Mouse (Mus musculus) heart, embryonic 13.5 days (tissue): ENCODE data around the gene Myo18a. TPM values are rescaled to one million over a fixed set of nuclear protein-coding genes. Genes with fewer than 3 reads are reported as not detected.

Experiments used
- ATAC-seq: fragments of 200-750 bp; cut with Nextera tagmentation; 2 replicates; pipeline ENCODE4 v1.8.0; 2017; ENCODE audit warnings: moderate TSS enrichment; ENCODE audit not compliant: insufficient number of reproducible peaks, low FRiP score, low TSS enrichment; ENCODE audit errors: extremely low read depth
- H3K27ac ChIP-seq: fragments of 300-500 bp; sonication (generic); replicated peaks from 2 replicates; pipeline ENCODE4 v1.5.1; 2015; ENCODE audit warnings: moderate library complexity, mild to moderate bottlenecking, inconsistent platforms
- H3K27me3 ChIP-seq: fragments of 300-500 bp; sonication (generic); replicated peaks from 2 replicates; pipeline ENCODE4 v1.6.1; 2015; ENCODE audit warnings: mild to moderate bottlenecking, inconsistent platforms
- H3K36me3 ChIP-seq: fragments of 300-500 bp; sonication (generic); 2 replicates; pipeline ENCODE4 v1.6.1; 2015; ENCODE audit warnings: mild to moderate bottlenecking, inconsistent platforms
- H3K4me1 ChIP-seq: fragments of 300-500 bp; sonication (generic); 2 replicates; pipeline ENCODE4 v1.6.1; 2015; ENCODE audit warnings: inconsistent platforms
- H3K4me2 ChIP-seq: fragments of 300-500 bp; sonication (generic); 2 replicates; pipeline ENCODE4 v1.6.1; 2015; ENCODE audit warnings: inconsistent platforms, mild to moderate bottlenecking, moderate library complexity
- H3K4me3 ChIP-seq: fragments of 300-500 bp; sonication (generic); 2 replicates; pipeline ENCODE4 v1.5.1; 2015; ENCODE audit warnings: moderate library complexity, mild to moderate bottlenecking, inconsistent platforms
- H3K9ac ChIP-seq: fragments of 300-500 bp; sonication (generic); 2 replicates; pipeline ENCODE4 v1.6.1; 2015; ENCODE audit warnings: inconsistent platforms, mild to moderate bottlenecking, moderate library complexity
- H3K9me3 ChIP-seq: fragments of 300-500 bp; sonication (generic); 2 replicates; pipeline ENCODE4 v1.6.1; 2016; ENCODE audit warnings: inconsistent platforms
- WGBS: fragments of 180-500 bp; shearing (Covaris S2); methylation state at CpG from one replicate; pipeline ENCODE4 v1.1.7; 2015; ENCODE audit warnings: mixed read lengths; 5-methylcytosine and 5-hydroxymethylcytosine counted together
- polyA plus RNA-seq: library from polyadenylated mRNA; unstranded; fragments of >200 nt; fragmentation: Nextera tagmentation; extraction: Ambion mirVana; gene quantifications from 2 replicates; pipeline ENCODE4 v1.2.1, GENCODE M21; 2015

The Myo18a gene
- polyA plus RNA-seq, 1 experiment from 2014 or later = 100.0 TPM

GRCm38 (mm10) chr11:77785396-77785767 lies 22.3 kb downstream of the Myo18a start:
- Histone ChIP-seq H3K36me3 (0 out of 2 replicates have a peak, but pooled peaks cover 3% of the 10 kb centered on the region), H3K4me2 (peak overlapping the region; percentile 46), H3K9ac (peak overlapping the region; percentile 72), H3K4me1 (peaks cover 81% of the 10 kb centered on the region), H3K4me3 (no peak overlapping the region), H3K9me3 (no peaks in the 10 kb centered on the region), H3K27me3 (no peaks in the 10 kb centered on the region), H3K27ac (peak overlapping the region; percentile 97)
- 0 out of 2 replicates have a peak, but pooled peaks have one; percentile 28 for ATAC-seq
- 3% methylated on average over 5 of the region's 5 CpGs for WGBS

- Histone ChIP-seq H3K27me3 (no peaks in the 10 kb centered on the region), H3K9ac (peak overlapping the region; percentile 72), H3K4me2 (peak overlapping the region; percentile 46), H3K36me3 (no peaks in the 10 kb centered on the region), H3K27ac (peak overlapping the region; percentile 97), H3K9me3 (no peaks in the 10 kb centered on the region), H3K4me1 (peaks cover 81% of the 10 kb centered on the region), H3K4me3 (0 out of 2 replicates have a peak overlapping the region, but pooled peaks have one; percentile 4)
- no peak for ATAC-seq
- WGBS = 18% methylated on average over 7 of the region's 7 CpGs
These were observed 22.9 kb downstream of the Myo18a start for GRCm38 (mm10) chr11:77785768-77786561.

- 66% methylated on average over 5 of the region's 5 CpGs for WGBS
- Histone ChIP-seq H3K4me2 (no peak within 1 kb of the TSS), H3K4me3 (no peak within 1 kb of the TSS), H3K9ac (peak within 1 kb of the TSS; percentile 72), H3K36me3 (no peaks in the 10 kb centered on the region), H3K4me1 (peaks cover 82% of the 10 kb centered on the region), H3K9me3 (no peaks in the 10 kb centered on the region), H3K27ac (peak within 1 kb of the TSS; percentile 97), H3K27me3 (no peaks in the 10 kb centered on the region)
- no peak for ATAC-seq
These were observed 24.7 kb downstream of the Myo18a start, which contains the start of gene Gm10277 for GRCm38 (mm10) chr11:77787707-77788106. Gm10277 (minus strand) TSS chr11:77787747.

- Histone ChIP-seq H3K4me1 (peaks cover 74% of the 10 kb centered on the region), H3K36me3 (no peaks in the 10 kb centered on the region), H3K27ac (no peak overlapping the region), H3K9ac (no peak overlapping the region), H3K4me3 (no peak overlapping the region), H3K4me2 (no peak overlapping the region), H3K9me3 (no peaks in the 10 kb centered on the region), H3K27me3 (no peaks in the 10 kb centered on the region)
- no peak for ATAC-seq
- WGBS = 84% methylated on average over 5 of the region's 5 CpGs
These were observed 26.5 kb downstream of the Myo18a start for GRCm38 (mm10) chr11:77789512-77789911.

GRCm38 (mm10) chr11:77790286-77790685 lies 27.2 kb downstream of the Myo18a start:
- peaks cover 66% of the 10 kb centered on the region for H3K4me1 ChIP-seq
- ATAC-seq = no peak
- peak overlapping the region; percentile 68 for H3K9ac ChIP-seq
- peak overlapping the region; percentile 81 for H3K27ac ChIP-seq
- no peaks in the 10 kb centered on the region for H3K27me3 ChIP-seq
- no peak overlapping the region for H3K4me3 ChIP-seq
- no peaks in the 10 kb centered on the region for H3K9me3 ChIP-seq
- peak overlapping the region; percentile 37 for H3K4me2 ChIP-seq
- WGBS = 16% methylated on average over 9 of the region's 9 CpGs
- no peaks in the 10 kb centered on the region for H3K36me3 ChIP-seq

- Histone ChIP-seq H3K4me3 (no peak overlapping the region), H3K9ac (peak overlapping the region; percentile 68), H3K4me1 (peaks cover 56% of the 10 kb centered on the region), H3K36me3 (no peaks in the 10 kb centered on the region), H3K27ac (peak overlapping the region; percentile 81), H3K27me3 (no peaks in the 10 kb centered on the region), H3K9me3 (no peaks in the 10 kb centered on the region), H3K4me2 (peak overlapping the region; percentile 37)
- ATAC-seq = no peak
- WGBS = 11% methylated on average over 8 of the region's 8 CpGs
These were observed 28.2 kb downstream of the Myo18a start for GRCm38 (mm10) chr11:77791241-77791727.

- peak overlapping the region; percentile 66 for H3K9ac ChIP-seq
- 28% methylated on average over 12 of the region's 12 CpGs for WGBS
- H3K4me2 ChIP-seq = peak overlapping the region; percentile 37
- no peaks in the 10 kb centered on the region for H3K36me3 ChIP-seq
- no peak overlapping the region for H3K4me3 ChIP-seq
- no peaks in the 10 kb centered on the region for H3K9me3 ChIP-seq
- H3K27me3 ChIP-seq = no peaks in the 10 kb centered on the region
- peaks cover 49% of the 10 kb centered on the region for H3K4me1 ChIP-seq
- no peak for ATAC-seq
- peak overlapping the region; percentile 81 for H3K27ac ChIP-seq
These were observed 28.9 kb downstream of the Myo18a start for GRCm38 (mm10) chr11:77791752-77792565.

GRCm38 (mm10) chr11:77792566-77792909 lies 29.5 kb downstream of the Myo18a start:
- Histone ChIP-seq H3K4me3 (no peak overlapping the region), H3K36me3 (no peaks in the 10 kb centered on the region), H3K27me3 (no peaks in the 10 kb centered on the region), H3K9me3 (no peaks in the 10 kb centered on the region), H3K27ac (peak overlapping the region; percentile 81), H3K9ac (peak overlapping the region; percentile 66), H3K4me2 (peak overlapping the region; percentile 80), H3K4me1 (peaks cover 47% of the 10 kb centered on the region)
- ATAC-seq = no peak
- WGBS = 64% methylated on average over 7 of the region's 7 CpGs

- ATAC-seq = peak; percentile 77; the same call in 1 of the 2 replicates
- 5% methylated on average over 19 of the region's 19 CpGs for WGBS
- H3K4me2 ChIP-seq = peak overlapping the region; percentile 80
- no peaks in the 10 kb centered on the region for H3K27me3 ChIP-seq
- no peaks in the 10 kb centered on the region for H3K36me3 ChIP-seq
- peaks cover 44% of the 10 kb centered on the region for H3K4me1 ChIP-seq
- H3K9me3 ChIP-seq = no peaks in the 10 kb centered on the region
- H3K27ac ChIP-seq = peak overlapping the region; percentile 81
- H3K4me3 ChIP-seq = peak overlapping the region; percentile 58
- H3K9ac ChIP-seq = peak overlapping the region; percentile 82
These were observed 30.3 kb downstream of the Myo18a start for GRCm38 (mm10) chr11:77793238-77793930.

- Histone ChIP-seq H3K27ac (no peak overlapping the region), H3K9me3 (no peaks in the 10 kb centered on the region), H3K4me1 (peaks cover 45% of the 10 kb centered on the region), H3K9ac (no peak overlapping the region), H3K4me3 (no peak overlapping the region), H3K36me3 (no peaks in the 10 kb centered on the region), H3K27me3 (no peaks in the 10 kb centered on the region), H3K4me2 (no peak overlapping the region)
- no peak for ATAC-seq
- WGBS = 74% methylated on average over 5 of the region's 5 CpGs
These were observed 32.2 kb downstream of the Myo18a start for GRCm38 (mm10) chr11:77795216-77795615.

- Histone ChIP-seq H3K4me2 (peak overlapping the region; percentile 74), H3K9me3 (no peaks in the 10 kb centered on the region), H3K9ac (peak overlapping the region; percentile 91), H3K27ac (peak overlapping the region; percentile 100), H3K27me3 (no peaks in the 10 kb centered on the region), H3K36me3 (peaks cover 7% of the 10 kb centered on the region; the same call in 1 of the 2 replicates), H3K4me3 (peak overlapping the region; percentile 63), H3K4me1 (peaks cover 60% of the 10 kb centered on the region)
- no peak for ATAC-seq
- 29% methylated on average over 9 of the region's 9 CpGs for WGBS
These were observed 37.4 kb downstream of the Myo18a start for GRCm38 (mm10) chr11:77800491-77800868.
